Mouse (Mus musculus): ENCODE results near the gene Plcb2. TPM values are rescaled to one million over a fixed set of nuclear protein-coding genes. Genes with fewer than 3 reads are reported as not detected.

Plcb2 gene
- 6.4 and 7.4 TPM in 2 replicates for total RNA-seq (2012; rRNA removed)
- 10 to 100 TPM in 1 of 2 experiments, not detected in 1; 21.2 TPM for polyA plus RNA-seq (2012; ENCODE audit: insufficient read depth in 1 of 2, insufficient read length in 2 of 2, low read depth in 1 of 2, low replicate concordance in 2 of 2, missing spikeins in 1 of 2)

GRCm38 (mm10) chr2:118728337-118728736 lies at the start of gene Plcb2:
Gene Plcb2 (minus strand): TSS chr2:118728438.
- H3K9me3 ChIP-seq (replicated peaks; ENCODE audit: insufficient read depth, low read length): no peaks in the 10 kb centered on the region
- H3K9ac ChIP-seq (ENCODE audit: control insufficient read depth, low read depth, low read length, poor library complexity, severe bottlenecking): peak within 1 kb of the TSS; percentile 75
- DNase-seq (ENCODE audit: low read depth, low spot score): peak; percentile 83
- peaks cover 10 to 33% of the 10 kb centered on the region in 2 experiments for H3K4me1 ChIP-seq (ENCODE audit: control insufficient read depth in 1 of 2, insufficient read depth in 2 of 2, low read length in 2 of 2)
- peak within 1 kb of the TSS; percentile 60 to 68 for H3K4me3 ChIP-seq (ENCODE audit: control insufficient read depth in 1 of 2, insufficient read depth in 1 of 2, low read depth in 2 of 2, low read length in 2 of 2)
- no peaks in the 10 kb centered on the region for H3K27me3 ChIP-seq (ENCODE audit: control insufficient read depth in 1 of 2, insufficient read depth in 2 of 2, low read length in 2 of 2)
- peak; percentile 86 for TF ChIP-seq ELF1 (IDR thresholded peaks at IDR 0.05; ENCODE audit: low read depth, low read length)
- no peak for TF ChIP-seq MYB (IDR thresholded peaks at IDR 0.05; ENCODE audit: low read depth, low read length)
- peak; percentile 35; the same call in 1 of the 2 replicates for TF ChIP-seq SIN3A (IDR thresholded peaks at IDR 0.05; ENCODE audit: low read length)
- TF ChIP-seq MAZ (IDR thresholded peaks at IDR 0.05; ENCODE audit: low read depth, low read length): peak; percentile 50; the same call in 1 of the 2 replicates
- TF ChIP-seq NRF1 (IDR thresholded peaks at IDR 0.05; ENCODE audit: insufficient read depth, low read depth, low read length, poor library complexity, severe bottlenecking): no peak
- peak; percentile 62 for TF ChIP-seq NELFE (IDR thresholded peaks at IDR 0.05; ENCODE audit: low read depth, low read length)
- 0 out of 2 replicates have a peak, but pooled peaks have one; percentile 53 for TF ChIP-seq MYC (IDR thresholded peaks at IDR 0.05; ENCODE audit: low read depth, low read length)
- TF ChIP-seq MAFK (IDR thresholded peaks at IDR 0.05; ENCODE audit: borderline replicate concordance, low read depth, low read length): no peak
- TF ChIP-seq MXI1 (IDR thresholded peaks at IDR 0.05; ENCODE audit: low read depth, low read length): 0 out of 2 replicates have a peak, but pooled peaks have one; percentile 32
- no peak; the same call in 1 of the 2 replicates for TF ChIP-seq ZMIZ1 (IDR thresholded peaks at IDR 0.05; ENCODE audit: low read depth, low read length)
- TF ChIP-seq POLR2A (IDR thresholded peaks at IDR 0.05; ENCODE audit: control insufficient read depth in 1 of 2, insufficient read depth in 1 of 2, low read depth in 1 of 2, low read length in 2 of 2, poor library complexity in 1 of 2): peak; percentile 47 to 73; a peak in 3 of 4 replicates
- no peak; a peak in 1 of 4 replicates for TF ChIP-seq EP300 (IDR thresholded peaks at IDR 0.05; ENCODE audit: low read depth in 1 of 2, low read length in 2 of 2)
- TF ChIP-seq BHLHE40 (IDR thresholded peaks at IDR 0.05; ENCODE audit: borderline replicate concordance, low read depth, low read length): no peak
- peak; percentile 15; the same call in 1 of the 2 replicates for TF ChIP-seq HCFC1 (IDR thresholded peaks at IDR 0.05; ENCODE audit: low read depth, low read length)
- peak; percentile 84 for TF ChIP-seq TBP (IDR thresholded peaks at IDR 0.05; ENCODE audit: low read depth, low read length)
- TF ChIP-seq SMC3 (IDR thresholded peaks at IDR 0.05; ENCODE audit: low read depth, low read length): no peak
- TF ChIP-seq TCF12 (IDR thresholded peaks at IDR 0.05; ENCODE audit: low read depth, low read length): peak; percentile 40; the same call in 1 of the 2 replicates
- H3K36me3 ChIP-seq (ENCODE audit: control insufficient read depth in 1 of 2, insufficient read depth in 2 of 2, low read length in 2 of 2): peaks cover 0 to 29% of the 10 kb centered on the region in 2 experiments; a peak in 3 of 4 replicates
- peaks cover 15% of the 10 kb centered on the region for H3K79me2 ChIP-seq (ENCODE audit: control insufficient read depth, insufficient read depth, low read length, poor library complexity)
- H3K27ac ChIP-seq (ENCODE audit: control insufficient read depth, low read depth, low read length): peak within 1 kb of the TSS; percentile 89

GRCm38 (mm10) chr2:118776295-118776694 lies 48.1 kb upstream of the Plcb2 start:
- no peak for DNase-seq (ENCODE audit: low read depth, low spot score)
- H3K27me3 ChIP-seq (ENCODE audit: control insufficient read depth in 1 of 2, insufficient read depth in 2 of 2, low read length in 2 of 2): no peaks in the 10 kb centered on the region
- TF ChIP-seq RCOR1 (IDR thresholded peaks at IDR 0.05; ENCODE audit: low read depth, low read length) (no peak), UBTF (IDR thresholded peaks at IDR 0.05; ENCODE audit: borderline replicate concordance, insufficient read depth, low read depth, low read length) (no peak), POLR2A (IDR thresholded peaks at IDR 0.05; ENCODE audit: control insufficient read depth in 1 of 2, insufficient read depth in 1 of 2, low read depth in 1 of 2, low read length in 2 of 2, poor library complexity in 1 of 2) (no peak), SMC3 (IDR thresholded peaks at IDR 0.05; ENCODE audit: low read depth, low read length) (no peak), KAT2A (conservative IDR thresholded peaks at IDR 0.05; ENCODE audit: low read depth, low read length) (no peak), CTCF (IDR thresholded peaks at IDR 0.05 in 2 of 3, conservative IDR thresholded peaks at IDR 0.05 in 1 of 3; ENCODE audit: control insufficient read depth in 1 of 3, insufficient read depth in 1 of 3, low read depth in 2 of 3, low read length in 3 of 3, poor library complexity in 1 of 3, severe bottlenecking in 1 of 3) (no peak), USF2 (IDR thresholded peaks at IDR 0.05; ENCODE audit: borderline replicate concordance in 1 of 2, insufficient read depth in 1 of 2, low read depth in 1 of 2, low read length in 2 of 2) (no peak), MAX (IDR thresholded peaks at IDR 0.05; ENCODE audit: low read length) (no peak), RAD21 (IDR thresholded peaks at IDR 0.05; ENCODE audit: low read depth, low read length) (no peak), ZKSCAN1 (IDR thresholded peaks at IDR 0.05; ENCODE audit: low read depth, low read length) (no peak), MAFK (IDR thresholded peaks at IDR 0.05; ENCODE audit: borderline replicate concordance, low read depth, low read length) (no peak), ZC3H11A (IDR thresholded peaks at IDR 0.05; ENCODE audit: low read depth, low read length) (no peak), POLR2AphosphoS2 (IDR thresholded peaks at IDR 0.05; ENCODE audit: low read length) (no peak), ZMIZ1 (IDR thresholded peaks at IDR 0.05; ENCODE audit: low read depth, low read length) (no peak), MXI1 (IDR thresholded peaks at IDR 0.05; ENCODE audit: low read depth, low read length) (no peak), TAL1 (IDR thresholded peaks at IDR 0.05; ENCODE audit: low read length) (no peak), ETS1 (IDR thresholded peaks at IDR 0.05; ENCODE audit: low read depth, low read length) (no peak), CHD2 (IDR thresholded peaks at IDR 0.05; ENCODE audit: low read length) (no peak)

More at GRCm38 (mm10) chr2:118776295-118776694, 48.1 kb upstream of the Plcb2 start:
- no peak overlapping the region for H3K27ac ChIP-seq (ENCODE audit: control insufficient read depth, low read depth, low read length)
- H3K4me3 ChIP-seq (ENCODE audit: control insufficient read depth in 1 of 2, insufficient read depth in 1 of 2, low read depth in 2 of 2, low read length in 2 of 2): no peak overlapping the region
- H3K9me3 ChIP-seq (replicated peaks; ENCODE audit: insufficient read depth, low read length): no peaks in the 10 kb centered on the region
- H3K4me1 ChIP-seq (ENCODE audit: control insufficient read depth in 1 of 2, insufficient read depth in 2 of 2, low read length in 2 of 2): peaks cover 13 to 48% of the 10 kb centered on the region in 2 experiments
- no peak overlapping the region for H3K9ac ChIP-seq (ENCODE audit: control insufficient read depth, low read depth, low read length, poor library complexity, severe bottlenecking)
- H3K79me2 ChIP-seq (ENCODE audit: control insufficient read depth, insufficient read depth, low read length, poor library complexity): no peaks in the 10 kb centered on the region
- H3K36me3 ChIP-seq (ENCODE audit: control insufficient read depth in 1 of 2, insufficient read depth in 2 of 2, low read length in 2 of 2): peaks cover 0 to 13% of the 10 kb centered on the region in 2 experiments; a peak in 2 of 4 replicates

All from MEL (cell line).